Mouse (Mus musculus): Measurements from ENCODE around the gene Grhl3.

The Grhl3 gene

GRCm38 (mm10) chr4:135531236-135531635 is 42.2 kb downstream of the Grhl3 start:
- no peak for DNase-seq (ENCODE audit: low read depth, low spot score)

GRCm38 (mm10) chr4:135530270-135530669 is 43.2 kb downstream of the Grhl3 start:
- no peak for DNase-seq (ENCODE audit: low read depth, low spot score)

GRCm38 (mm10) chr4:135526039-135526710 is 47.3 kb downstream of the Grhl3 start:
- peak; percentile 41 for DNase-seq (ENCODE audit: low read depth, low spot score)

- no peak for DNase-seq (ENCODE audit: low read depth, low spot score)
Observed at GRCm38 (mm10) chr4:135525057-135525456, 48.4 kb downstream of the Grhl3 start.

GRCm38 (mm10) chr4:135523939-135524338 is 49.5 kb downstream of the Grhl3 start:
- DNase-seq (ENCODE audit: low read depth, low spot score), result no peak

GRCm38 (mm10) chr4:135520421-135520820 is 53.0 kb downstream of the Grhl3 start:
- no peak for DNase-seq (ENCODE audit: low read depth, low spot score)

- DNase-seq (ENCODE audit: low read depth, low spot score), result no peak
Observed at GRCm38 (mm10) chr4:135518135-135518534, 55.3 kb downstream of the Grhl3 start.

GRCm38 (mm10) chr4:135516351-135517316 is 56.8 kb downstream of the Grhl3 start:
- DNase-seq (ENCODE audit: low read depth, low spot score), result peak; percentile 67

GRCm38 (mm10) chr4:135514925-135515324 is 58.5 kb downstream of the Grhl3 start:
- no peak for DNase-seq (ENCODE audit: low read depth, low spot score)

- DNase-seq (ENCODE audit: low read depth, low spot score), result no peak
Observed at GRCm38 (mm10) chr4:135513865-135514264, 59.6 kb downstream of the Grhl3 start.

- DNase-seq (ENCODE audit: low read depth, low spot score), result no peak
Observed at GRCm38 (mm10) chr4:135509515-135509914, 63.9 kb downstream of the Grhl3 start.

- DNase-seq (ENCODE audit: low read depth, low spot score), result peak; percentile 91
Observed at GRCm38 (mm10) chr4:135508419-135509039, 64.9 kb downstream of the Grhl3 start.

- peak; percentile 75 for DNase-seq (ENCODE audit: low read depth, low spot score)
Observed at GRCm38 (mm10) chr4:135507547-135508350, 65.7 kb downstream of the Grhl3 start.

GRCm38 (mm10) chr4:135505794-135506193 is 67.6 kb downstream of the Grhl3 start:
- no peak for DNase-seq (ENCODE audit: low read depth, low spot score)

GRCm38 (mm10) chr4:135501587-135501986 is 71.8 kb downstream of the Grhl3 start:
- no peak for DNase-seq (ENCODE audit: low read depth, low spot score)

- DNase-seq (ENCODE audit: low read depth, low spot score), result no peak
Observed at GRCm38 (mm10) chr4:135499831-135500230, 73.6 kb downstream of the Grhl3 start.

GRCm38 (mm10) chr4:135498136-135498535 is 75.3 kb downstream of the Grhl3 start:
- no peak for DNase-seq (ENCODE audit: low read depth, low spot score)

GRCm38 (mm10) chr4:135495810-135496209 is 77.6 kb downstream of the Grhl3 start:
- peak; percentile 74 for DNase-seq (ENCODE audit: low read depth, low spot score)

GRCm38 (mm10) chr4:135495397-135495791 is 78.0 kb downstream of the Grhl3 start:
- DNase-seq (ENCODE audit: low read depth, low spot score), result no peak

GRCm38 (mm10) chr4:135494521-135495396 is 78.7 kb downstream of the Grhl3 start, which contains the start of the genes Stpg1 and Nipal3:
Stpg1 (plus strand) TSS chr4:135494790.
Nipal3 (minus strand) TSS chr4:135495038.
- DNase-seq (ENCODE audit: low read depth, low spot score), result peak; percentile 93
